Mouse (Mus musculus) megakaryocyte, embryonic 14.5 days (primary cell): ENCODE measurements around the gene Stx18. TPM values are rescaled to one million over a fixed set of nuclear protein-coding genes. Genes with fewer than 3 reads are reported as not detected.

ENCODE experiments used
- H3K27me3 ChIP-seq: replicated peaks from 2 replicates; pipeline ENCODE3; 2012; ENCODE audit warnings: inconsistent platforms
- H3K36me3 ChIP-seq: replicated peaks from 2 replicates; pipeline ENCODE3; 2012; ENCODE audit warnings: low read length, inconsistent platforms, mixed read lengths
- H3K4me1 ChIP-seq: 2 replicates; pipeline ENCODE4 v1.6.1; 2012; ENCODE audit warnings: inconsistent platforms
- H3K4me3 ChIP-seq: replicated peaks from 2 replicates; pipeline ENCODE3; 2012; ENCODE audit warnings: moderate library complexity, mild to moderate bottlenecking, inconsistent platforms
- H3K9me3 ChIP-seq: 2 replicates; pipeline ENCODE4 v1.6.1; 2012; ENCODE audit warnings: inconsistent platforms
- FLI1 ChIP-seq: IDR thresholded peaks from 2 replicates; pipeline ENCODE4 v1.6.1; 2012; ENCODE audit warnings: low read length, inconsistent platforms, mixed read lengths
- GATA1 ChIP-seq: IDR thresholded peaks from 3 replicates; pipeline ENCODE4 v1.6.1; 2012; ENCODE audit warnings: mixed read lengths, low read length, inconsistent platforms, borderline replicate concordance
- polyA plus RNA-seq: library from polyadenylated mRNA; stranded (reverse); fragments of >175 nt; gene quantifications from 2 replicates; pipeline ENCODE4 v1.2.3, GENCODE M21; 2012; ENCODE audit warnings: low replicate concordance; ENCODE audit not compliant: insufficient read depth

Stx18 gene
- polyA plus RNA-seq, 1 experiment, result 30.9 TPM

DNA sequence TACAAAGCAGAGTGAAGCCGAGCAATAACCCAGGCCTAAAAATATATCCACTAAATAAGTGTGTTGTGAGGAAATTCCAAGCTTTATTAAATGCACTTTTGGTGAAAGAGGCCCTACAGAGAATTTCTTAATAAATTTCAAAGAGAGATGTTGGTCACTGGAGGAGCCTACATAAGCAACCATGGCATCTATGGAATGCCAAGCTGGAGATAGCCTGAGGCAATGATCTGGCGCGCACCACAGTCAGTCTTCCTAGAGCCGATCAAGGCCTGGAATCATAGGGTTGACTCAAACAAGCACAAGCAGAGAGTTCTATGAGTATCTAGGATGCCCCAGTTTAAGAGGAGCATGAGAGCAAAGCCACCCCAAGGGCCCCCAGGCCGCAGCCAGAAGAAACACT is 10.9 kb upstream of the Stx18 start:
- no peaks in the 10 kb centered on the region for H3K36me3 ChIP-seq
- H3K27me3 ChIP-seq, result peaks cover 26% of the 10 kb centered on the region
- no peak overlapping the region for H3K4me3 ChIP-seq
- no peak for TF ChIP-seq FLI1
- no peak for TF ChIP-seq GATA1
- H3K9me3 ChIP-seq, result no peaks in the 10 kb centered on the region
- no peaks in the 10 kb centered on the region for H3K4me1 ChIP-seq

DNA sequence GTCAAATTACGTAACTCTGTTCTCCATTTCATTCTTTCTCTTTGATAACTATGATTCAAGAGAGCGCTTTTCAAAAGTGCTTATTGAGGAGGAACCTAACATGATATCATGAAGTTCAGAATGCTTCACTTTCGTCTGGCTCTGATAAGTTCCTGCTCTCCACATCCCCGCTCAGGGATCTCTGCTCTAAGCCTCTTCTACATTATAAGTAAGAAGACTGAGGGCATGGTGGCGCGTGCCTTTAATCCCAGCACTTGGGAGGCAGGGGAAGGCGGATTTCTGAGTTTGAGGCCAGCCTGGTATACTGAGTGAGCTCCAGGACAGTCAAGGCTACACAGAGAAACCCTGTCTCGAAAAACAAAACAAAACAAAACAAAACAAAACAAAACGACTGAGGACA is 268 bp upstream of the Stx18 start:
- peaks cover 13% of the 10 kb centered on the region for H3K27me3 ChIP-seq
- H3K4me3 ChIP-seq, result peak overlapping the region; percentile 99
- no peaks in the 10 kb centered on the region for H3K9me3 ChIP-seq
- H3K4me1 ChIP-seq, result peaks cover 23% of the 10 kb centered on the region
- peaks cover 12% of the 10 kb centered on the region for H3K36me3 ChIP-seq
- no peak for TF ChIP-seq FLI1
- no peak for TF ChIP-seq GATA1

DNA sequence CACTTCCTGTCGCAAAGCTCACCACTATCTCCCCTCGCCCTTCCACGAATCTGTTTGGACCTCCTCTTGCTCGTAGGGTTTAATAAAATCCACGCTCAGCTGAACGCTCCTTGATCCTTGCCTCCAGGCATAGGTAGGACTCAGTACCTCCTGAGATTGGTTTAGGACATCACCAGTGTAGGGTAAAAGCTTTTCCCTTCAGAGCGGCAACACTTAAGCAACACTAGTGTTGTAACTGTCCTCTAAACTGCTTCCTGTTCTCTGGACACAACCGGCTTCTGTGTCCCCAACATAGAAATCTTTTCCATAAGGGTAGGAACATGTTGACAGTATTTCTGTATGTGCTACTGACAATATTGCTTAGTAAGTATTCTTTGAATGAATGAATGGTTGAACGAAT is 1.3 kb downstream of the Stx18 start:
- Histone ChIP-seq H3K36me3 (peaks cover 20% of the 10 kb centered on the region), H3K27me3 (peaks cover 9% of the 10 kb centered on the region), H3K9me3 (no peaks in the 10 kb centered on the region), H3K4me3 (peak overlapping the region; percentile 99), H3K4me1 (peaks cover 36% of the 10 kb centered on the region)
- TF ChIP-seq FLI1, result no peak
- no peak for TF ChIP-seq GATA1

DNA sequence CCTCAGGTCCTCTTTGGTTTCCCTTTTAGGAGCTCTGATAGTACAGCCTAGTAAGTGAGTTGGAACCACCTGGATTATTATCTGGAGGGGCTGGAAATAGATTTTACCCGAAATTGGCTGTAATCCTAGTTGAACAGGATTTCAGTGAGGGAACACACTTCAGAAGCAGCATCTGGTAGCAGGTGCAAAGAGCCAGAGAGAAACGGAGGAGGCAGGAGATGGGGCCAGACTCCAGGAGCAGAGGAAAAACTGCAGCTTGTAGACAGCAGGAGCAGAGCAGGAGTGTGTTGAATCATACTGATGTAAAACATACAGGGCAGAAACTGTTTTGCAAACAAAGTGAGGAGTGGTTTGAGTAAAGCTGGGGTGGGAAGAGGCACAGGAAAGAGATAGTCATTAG is 6.4 kb downstream of the Stx18 start:
- Histone ChIP-seq H3K9me3 (no peaks in the 10 kb centered on the region), H3K4me1 (peaks cover 45% of the 10 kb centered on the region), H3K36me3 (peaks cover 20% of the 10 kb centered on the region), H3K27me3 (no peaks in the 10 kb centered on the region), H3K4me3 (no peak overlapping the region)
- TF ChIP-seq FLI1, result no peak
- no peak for TF ChIP-seq GATA1

DNA sequence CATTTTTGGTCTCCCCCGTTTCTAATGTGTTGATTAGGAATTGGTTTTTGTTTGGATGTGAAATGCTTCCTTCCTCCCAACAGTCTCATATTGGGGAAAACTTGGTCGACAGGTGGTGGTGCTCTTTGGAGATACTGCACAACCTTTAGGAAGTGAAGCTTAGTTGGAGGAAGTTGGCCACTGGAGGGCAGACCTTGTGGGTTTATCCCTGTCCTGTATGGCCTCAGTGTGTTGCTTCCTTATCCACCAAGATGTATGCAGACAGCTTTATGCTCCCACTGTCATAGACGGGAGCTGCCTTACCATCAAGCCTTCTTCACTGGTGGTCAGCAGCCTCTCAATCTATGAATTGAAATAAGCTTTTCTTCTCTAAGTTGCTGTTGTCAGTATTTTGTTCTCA is 9.6 kb downstream of the Stx18 start:
- peaks cover 37% of the 10 kb centered on the region for H3K4me1 ChIP-seq
- TF ChIP-seq GATA1 (no peak), FLI1 (no peak)
- H3K9me3 ChIP-seq, result no peaks in the 10 kb centered on the region
- no peak overlapping the region for H3K4me3 ChIP-seq
- H3K27me3 ChIP-seq, result no peaks in the 10 kb centered on the region
- H3K36me3 ChIP-seq, result peaks cover 8% of the 10 kb centered on the region

DNA sequence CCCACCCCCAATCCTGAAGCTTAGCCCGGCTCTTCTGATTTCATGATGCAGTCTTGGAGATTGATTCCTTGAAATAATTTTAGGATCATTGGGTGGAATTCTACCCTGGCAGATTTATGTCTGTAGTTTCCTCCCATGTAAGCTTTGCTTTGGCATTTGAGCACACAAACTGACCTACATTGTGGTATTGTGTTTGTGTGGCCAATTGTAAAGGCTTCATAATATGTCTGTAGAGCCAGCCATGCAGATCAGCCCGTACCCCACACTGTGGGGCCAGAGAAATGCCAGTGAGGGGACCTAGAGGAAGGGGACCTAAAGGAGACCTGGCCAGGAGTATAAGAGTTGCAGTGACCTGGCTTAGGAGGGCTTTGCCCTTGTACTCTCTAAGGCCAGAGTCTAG is 22.5 kb downstream of the Stx18 start:
- Histone ChIP-seq H3K27me3 (no peaks in the 10 kb centered on the region), H3K4me1 (peaks cover 12% of the 10 kb centered on the region), H3K4me3 (no peak overlapping the region), H3K36me3 (peaks cover 2% of the 10 kb centered on the region), H3K9me3 (no peaks in the 10 kb centered on the region)
- no peak for TF ChIP-seq FLI1
- TF ChIP-seq GATA1, result no peak

DNA sequence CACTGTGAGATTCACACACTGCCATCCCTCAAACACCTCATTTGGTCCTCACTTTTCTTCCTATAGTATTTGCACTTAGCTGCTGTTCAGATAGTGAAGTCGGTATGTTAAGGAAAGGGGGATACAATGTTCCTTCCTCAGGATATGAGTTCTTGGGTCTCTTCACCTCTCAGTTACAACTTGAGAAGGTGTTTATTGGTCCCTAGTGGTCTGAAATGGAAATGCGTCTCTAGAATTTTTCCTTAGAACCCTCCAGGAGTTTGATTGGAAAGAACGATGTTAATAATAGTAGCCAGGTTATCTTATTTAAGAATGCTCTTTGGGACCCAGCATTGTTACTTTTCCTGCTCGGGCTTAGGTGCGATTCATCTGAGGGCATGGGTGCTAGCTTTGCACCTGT is 24.2 kb downstream of the Stx18 start:
- H3K4me3 ChIP-seq, result no peak overlapping the region
- H3K9me3 ChIP-seq, result no peaks in the 10 kb centered on the region
- TF ChIP-seq GATA1 (no peak), FLI1 (no peak)
- no peaks in the 10 kb centered on the region for H3K36me3 ChIP-seq
- peaks cover 8% of the 10 kb centered on the region for H3K4me1 ChIP-seq
- H3K27me3 ChIP-seq, result no peaks in the 10 kb centered on the region

DNA sequence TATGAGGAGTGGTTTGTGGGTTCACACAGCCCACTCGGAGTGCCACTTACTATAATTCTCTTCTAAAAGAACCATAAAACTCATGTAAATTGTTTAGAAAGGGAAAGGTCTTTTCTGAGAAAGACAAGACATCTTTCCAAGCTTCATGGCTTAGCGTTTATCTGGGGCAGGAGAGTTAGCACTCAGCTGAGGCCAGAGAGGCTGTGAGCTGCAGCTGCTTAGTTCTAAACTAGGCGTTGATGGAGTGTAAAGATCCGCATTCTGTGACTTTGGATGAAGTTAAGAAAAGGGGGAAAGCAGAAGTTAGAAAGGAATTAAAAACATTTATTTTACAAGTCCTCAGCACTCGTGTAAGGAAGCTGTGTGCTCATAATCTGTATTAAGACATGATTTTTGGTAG is 24.8 kb downstream of the Stx18 start:
- Histone ChIP-seq H3K9me3 (no peaks in the 10 kb centered on the region), H3K27me3 (no peaks in the 10 kb centered on the region), H3K4me3 (no peak overlapping the region), H3K4me1 (peaks cover 6% of the 10 kb centered on the region), H3K36me3 (no peaks in the 10 kb centered on the region)
- TF ChIP-seq GATA1, result no peak
- no peak for TF ChIP-seq FLI1

DNA sequence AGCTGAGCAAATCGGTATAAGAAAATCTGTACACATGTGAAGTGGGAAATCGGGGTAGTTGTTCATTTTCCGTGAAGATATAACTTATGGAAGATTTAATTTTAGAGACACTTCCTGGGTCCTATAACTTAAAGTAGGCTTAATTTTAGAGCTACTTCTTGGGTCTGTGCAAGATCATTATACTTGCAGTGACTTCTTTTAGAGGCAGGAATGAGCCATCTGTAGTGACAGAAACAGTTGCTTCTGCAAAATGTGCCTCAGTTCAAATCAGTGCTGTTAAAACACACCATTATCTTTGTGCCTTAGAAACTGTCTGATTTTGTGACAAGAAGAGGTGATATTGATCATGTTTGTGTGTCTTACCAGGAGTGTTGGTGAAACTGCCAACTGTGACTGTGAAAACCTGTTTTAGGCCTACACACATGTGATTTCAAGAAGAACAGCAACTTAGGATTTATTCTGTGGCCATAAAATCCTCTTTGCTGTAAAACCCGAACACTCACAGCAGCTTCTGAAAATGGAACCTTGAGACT is 25.6 kb downstream of the Stx18 start:
- H3K4me3 ChIP-seq, result no peak overlapping the region
- H3K4me1 ChIP-seq, result peaks cover 13% of the 10 kb centered on the region
- no peak for TF ChIP-seq FLI1
- TF ChIP-seq GATA1, result no peak
- no peaks in the 10 kb centered on the region for H3K36me3 ChIP-seq
- no peaks in the 10 kb centered on the region for H3K9me3 ChIP-seq
- H3K27me3 ChIP-seq, result no peaks in the 10 kb centered on the region

DNA sequence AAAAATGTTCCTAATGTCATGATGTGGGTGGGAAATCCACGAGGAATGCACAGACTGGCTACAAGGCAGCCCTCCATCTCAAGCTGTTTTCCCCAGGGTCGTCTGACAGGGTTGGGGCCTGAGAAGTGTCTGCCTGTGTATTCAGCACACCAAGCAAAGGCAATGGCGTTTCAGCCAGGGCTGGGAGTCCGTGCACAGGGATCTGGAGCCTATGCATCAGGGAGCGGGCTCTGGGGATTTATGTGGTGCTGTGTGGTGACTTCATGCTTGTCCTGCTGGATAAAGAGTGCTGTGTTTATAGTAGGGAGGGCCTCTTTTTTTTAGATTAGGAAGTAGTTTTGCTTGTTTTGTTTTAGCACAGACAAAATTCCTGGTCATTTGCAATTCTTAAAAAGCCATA is 26.2 kb downstream of the Stx18 start:
- H3K4me1 ChIP-seq, result peaks cover 13% of the 10 kb centered on the region
- no peak overlapping the region for H3K4me3 ChIP-seq
- no peaks in the 10 kb centered on the region for H3K9me3 ChIP-seq
- no peaks in the 10 kb centered on the region for H3K36me3 ChIP-seq
- no peaks in the 10 kb centered on the region for H3K27me3 ChIP-seq
- TF ChIP-seq FLI1 (no peak), GATA1 (no peak)

DNA sequence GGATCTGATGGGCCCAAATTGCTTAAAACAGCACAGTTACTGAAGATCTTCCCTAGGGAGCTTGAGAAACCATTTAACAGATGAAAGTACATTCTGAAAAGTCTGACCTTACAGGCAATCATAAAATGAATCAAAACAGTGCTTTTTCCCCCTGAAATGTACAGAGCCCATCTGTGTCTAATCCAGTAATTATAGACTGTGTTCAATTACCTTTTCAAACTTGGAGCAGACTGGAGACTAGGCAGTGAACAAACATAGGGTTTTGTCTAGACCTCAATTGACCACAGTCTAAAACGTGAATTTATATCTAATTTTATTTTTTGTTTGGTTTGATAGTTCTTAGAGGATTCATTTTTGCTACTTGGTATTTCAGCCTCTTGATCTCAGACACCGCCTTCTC is 26.9 kb downstream of the Stx18 start:
- Histone ChIP-seq H3K36me3 (no peaks in the 10 kb centered on the region), H3K27me3 (no peaks in the 10 kb centered on the region), H3K4me3 (no peak overlapping the region), H3K4me1 (peaks cover 16% of the 10 kb centered on the region), H3K9me3 (no peaks in the 10 kb centered on the region)
- TF ChIP-seq GATA1, result no peak
- TF ChIP-seq FLI1, result no peak
